Mouse (Mus musculus): ENCODE measurements at regions not wholly inside any gene's neighbourhood (a gene's known extent, or its start where the extent isn't known, plus 50 kb on each side); places are given as distances from the start of the nearest gene placed in this dataset.

- no peak for DNase-seq (ENCODE audit: low spot score)
Measured at GRCm38 (mm10) chr13:43967516-43967915, 182.9 kb downstream of the Cd83 start.

GRCm38 (mm10) chr13:43972906-43973305 is 188.3 kb downstream of the Cd83 start:
- no peak for DNase-seq (ENCODE audit: low spot score)

GRCm38 (mm10) chr13:43975281-43975680 is 190.7 kb downstream of the Cd83 start:
- DNase-seq (ENCODE audit: low spot score) = no peak

GRCm38 (mm10) chr13:43975801-43976200 is 191.2 kb downstream of the Cd83 start:
- DNase-seq (ENCODE audit: low spot score) = no peak

- no peak for DNase-seq (ENCODE audit: low spot score)
Measured at GRCm38 (mm10) chr13:43976676-43977075, 192.1 kb downstream of the Cd83 start.

GRCm38 (mm10) chr13:43987338-43987737 is 202.8 kb downstream of the Cd83 start:
- no peak for DNase-seq (ENCODE audit: low spot score)

- DNase-seq (ENCODE audit: low spot score) = no peak
Measured at GRCm38 (mm10) chr13:43988421-43988820, 203.8 kb downstream of the Cd83 start.

- DNase-seq (ENCODE audit: low spot score) = no peak
Measured at GRCm38 (mm10) chr13:43990281-43991101, 205.9 kb downstream of the Cd83 start.

- no peak for DNase-seq (ENCODE audit: low spot score)
Measured at GRCm38 (mm10) chr13:43991774-43992173, 207.2 kb downstream of the Cd83 start.

- no peak for DNase-seq (ENCODE audit: low spot score)
Measured at GRCm38 (mm10) chr13:43992968-43993367, 208.4 kb downstream of the Cd83 start.

GRCm38 (mm10) chr13:43994361-43994760 is 209.8 kb downstream of the Cd83 start:
- no peak for DNase-seq (ENCODE audit: low spot score)

- no peak for DNase-seq (ENCODE audit: low spot score)
Measured at GRCm38 (mm10) chr13:43995623-43996022, 211.0 kb downstream of the Cd83 start.

GRCm38 (mm10) chr13:44001861-44002545 is 217.4 kb downstream of the Cd83 start:
- no peak for DNase-seq (ENCODE audit: low spot score)

- no peak for DNase-seq (ENCODE audit: low spot score)
Measured at GRCm38 (mm10) chr13:44012868-44013267, 228.3 kb downstream of the Cd83 start.

GRCm38 (mm10) chr13:44018489-44019303 is 234.1 kb downstream of the Cd83 start:
- DNase-seq (ENCODE audit: low spot score) = no peak

- DNase-seq (ENCODE audit: low spot score) = no peak
Measured at GRCm38 (mm10) chr13:44019304-44019583, 234.7 kb downstream of the Cd83 start.

- DNase-seq (ENCODE audit: low spot score) = no peak
Measured at GRCm38 (mm10) chr13:44020851-44021250, 236.3 kb downstream of the Cd83 start.

- DNase-seq (ENCODE audit: low spot score) = no peak
Measured at GRCm38 (mm10) chr13:44022106-44022505, 237.5 kb downstream of the Cd83 start.

- no peak for DNase-seq (ENCODE audit: low spot score)
Measured at GRCm38 (mm10) chr13:44024612-44025011, 240.0 kb downstream of the Cd83 start.

- DNase-seq (ENCODE audit: low spot score) = no peak
Measured at GRCm38 (mm10) chr13:44026321-44027255, 242.0 kb downstream of the Cd83 start.

GRCm38 (mm10) chr13:44028081-44028480 is 243.5 kb downstream of the Cd83 start:
- no peak for DNase-seq (ENCODE audit: low spot score)
